12 mouse cellular contexts compared by ENCODE assay signal in the genomic region with DNA sequence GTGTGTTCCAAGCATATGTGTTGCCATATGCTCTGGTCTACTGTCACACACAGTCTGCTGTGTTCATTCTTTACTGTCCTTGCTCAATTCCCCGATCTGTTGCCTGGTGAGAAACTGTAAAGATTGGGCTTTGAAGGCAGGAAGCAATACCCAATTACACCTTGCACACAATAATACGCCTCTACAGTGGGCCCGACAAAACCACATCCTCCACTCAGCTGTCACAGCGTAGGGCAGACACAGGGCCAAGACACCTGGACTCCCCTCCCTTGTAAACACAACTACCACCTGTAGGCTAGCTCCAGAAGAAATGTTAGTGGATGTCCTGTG.
DNase-seq lines count a peak whose midpoint lies in the region; ATAC-seq lines count a peak whose summit lies in the region.
"Had no signal": no experiment of that assay in that cellular context is flagged by ENCODE, and none has a peak within 500 bp of the region (broad histone marks: within the 10 kb centered on the region; RNA-seq: fewer than 3 reads in every experiment).

No protein-coding gene starts in this region.

- H3K4me2 ChIP-seq in midbrain, embryonic 16.5 days (ENCODE audit: low read length), result no peak overlapping the region

- peak; percentile 17; the same call in 1 of the 2 replicates for ATAC-seq in frontal cortex, adult (ENCODE audit: low TSS enrichment)
- no peak for ATAC-seq in midbrain, embryonic 16.5 days
- no peak for ATAC-seq in erythroid progenitor cell, adult 5-6 weeks (replicated peaks; ENCODE audit: low FRiP score, poor library complexity, severe bottlenecking)

- no peaks in the 10 kb centered on the region for H3K27me3 ChIP-seq in midbrain, embryonic 16.5 days (ENCODE audit: control insufficient read depth, insufficient read depth, low read depth, low read length)
- H3K27me3 ChIP-seq: lung, embryonic 15.5 days had no signal

- no peaks in the 10 kb centered on the region for H3K9me3 ChIP-seq in midbrain, embryonic 16.5 days (replicated peaks; ENCODE audit: control insufficient read depth, low read length, poor library complexity, severe bottlenecking)
- H3K9me3 ChIP-seq: lung, embryonic 15.5 days had no signal

- no peak for DNase-seq in frontal cortex, postnatal 36 days (ENCODE audit: low spot score in 2 of 2)
- peak; percentile 40 to 42 for DNase-seq in spleen, postnatal 36 days (ENCODE audit: low spot score in 2 of 2)
- DNase-seq in spleen, adult 18-20 months, result no peak
- DNase-seq in urinary bladder, postnatal 4 days (ENCODE audit: low spot score in 2 of 2), result no peak
- no peak for DNase-seq in adrenal gland, postnatal 25 days
- DNase-seq: cerebellum, postnatal 36 days; heart, postnatal 4 days; kidney, postnatal 25 days had no signal

- no peak overlapping the region for H3K4me3 ChIP-seq in midbrain, embryonic 16.5 days (ENCODE audit: low read depth, low read length)
- H3K4me3 ChIP-seq: lung, embryonic 15.5 days had no signal

- H3K27ac ChIP-seq in midbrain, embryonic 16.5 days (ENCODE audit: low read length), result 0 out of 2 replicates have a peak overlapping the region, but pooled peaks have one; percentile 17

- 74% methylated on average over 4 of the region's 4 CpGs for WGBS in midbrain, embryonic 16.5 days

- H3K36me3 ChIP-seq in midbrain, embryonic 16.5 days (ENCODE audit: control insufficient read depth, insufficient read depth, low read length), result no peaks in the 10 kb centered on the region
- H3K36me3 ChIP-seq: lung, embryonic 15.5 days had no signal

- peaks cover 18% of the 10 kb centered on the region for H3K4me1 ChIP-seq in midbrain, embryonic 16.5 days (ENCODE audit: control insufficient read depth, insufficient read depth, low read length)

- no peak overlapping the region for H3K9ac ChIP-seq in midbrain, embryonic 16.5 days (ENCODE audit: low read depth, low read length)
- H3K9ac ChIP-seq: lung, embryonic 15.5 days had no signal

Comparison
In these comparisons a context has a peak if more than half of its experiments do, and no peak if none do; other contexts are left out.
1. DNase-seq: peak in spleen, postnatal 36 days (2 of 2); none in frontal cortex, postnatal 36 days (0 of 2), spleen, adult 18-20 months (0 of 2), urinary bladder, postnatal 4 days (0 of 2) and adrenal gland, postnatal 25 days (single experiment).